Mouse (Mus musculus): Measurements from ENCODE around the gene Ubap2l. TPM values are rescaled to one million over a fixed set of nuclear protein-coding genes. Genes with fewer than 3 reads are reported as not detected.

Ubap2l gene
- polyA plus RNA-seq, 1 experiment: 11.4 TPM

DNA sequence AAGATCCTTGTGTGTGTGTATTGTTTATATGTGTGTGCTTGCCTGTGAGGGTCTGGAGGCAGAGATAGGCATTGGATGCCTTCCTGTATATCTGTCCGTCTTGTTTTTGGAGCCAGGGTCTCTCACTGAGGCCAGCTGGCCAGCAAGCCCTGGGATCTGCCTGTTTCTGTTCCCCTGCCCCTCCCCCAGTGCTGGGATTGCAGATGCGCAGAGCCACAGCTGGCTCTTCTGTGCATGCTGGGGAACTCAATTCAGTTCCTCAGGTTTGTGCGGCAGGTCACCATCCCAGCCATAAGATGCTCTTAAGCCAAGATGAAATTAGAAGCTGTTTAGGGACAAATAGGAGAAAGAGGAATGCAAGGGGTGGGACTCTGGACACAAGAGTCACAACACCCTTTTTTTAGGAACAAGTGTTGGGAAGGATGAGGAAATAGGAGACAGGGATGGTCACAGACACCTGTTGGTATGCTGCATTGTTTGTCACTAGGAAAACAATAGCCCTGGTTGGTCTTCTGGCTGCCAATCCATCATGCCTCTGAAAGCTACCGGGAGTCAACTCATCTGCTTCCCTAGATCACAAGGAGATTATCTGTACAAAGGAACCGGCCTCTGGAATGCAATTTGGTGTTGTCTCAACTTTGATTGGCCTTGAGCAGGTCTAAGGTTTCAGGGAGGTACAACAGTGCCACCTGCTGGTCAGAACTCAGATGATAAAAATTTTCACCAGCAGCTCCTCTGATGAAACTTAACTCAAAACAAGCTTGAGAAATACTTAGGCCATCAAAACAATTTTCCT lies 24.7 kb upstream of the Ubap2l start:
- Histone ChIP-seq H3K36me3 (ENCODE audit: control insufficient read depth) (peaks cover 4% of the 10 kb centered on the region), H3K9me3 (ENCODE audit: control insufficient read depth, low read length) (no peaks in the 10 kb centered on the region), H3K27me3 (ENCODE audit: control insufficient read depth) (peaks cover 9% of the 10 kb centered on the region; the same call in 1 of the 2 replicates), H3K4me1 (ENCODE audit: control insufficient read depth) (peaks cover 42% of the 10 kb centered on the region), H3K4me3 (replicated peaks) (no peak overlapping the region)
- TF ChIP-seq GATA1 (IDR thresholded peaks at IDR 0.05; ENCODE audit: low read length) (no peak), TAL1 (IDR thresholded peaks at IDR 0.05; ENCODE audit: low read length) (no peak)

DNA sequence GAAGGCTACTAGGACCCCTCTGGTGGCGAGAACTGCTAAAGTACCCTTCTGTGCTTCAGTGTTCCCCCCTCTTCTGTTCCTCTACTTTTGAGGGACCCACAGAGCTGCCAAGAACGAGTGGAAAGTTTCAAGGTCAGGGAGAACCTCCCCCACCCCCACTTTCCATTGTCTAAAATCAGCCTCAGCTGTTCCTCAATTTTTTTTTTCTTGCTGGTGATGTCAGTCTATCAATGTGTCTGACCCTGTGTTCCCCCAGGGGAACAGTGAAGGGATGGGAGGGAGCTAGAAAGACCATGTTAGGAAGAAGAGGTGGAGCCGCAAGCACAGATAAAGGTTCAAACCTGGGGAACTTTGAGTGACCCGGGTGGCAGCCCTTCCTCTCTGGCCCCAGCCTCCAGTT lies 19.9 kb upstream of the Ubap2l start, which contains the start of gene Tpm3:
Gene Tpm3 (plus strand): TSS at position 356 of the 400 bp plus-strand sequence.
- no peaks in the 10 kb centered on the region for H3K9me3 ChIP-seq (ENCODE audit: control insufficient read depth, low read length)
- peaks cover 9% of the 10 kb centered on the region; the same call in 1 of the 2 replicates for H3K27me3 ChIP-seq (ENCODE audit: control insufficient read depth)
- H3K36me3 ChIP-seq (ENCODE audit: control insufficient read depth): no peaks in the 10 kb centered on the region
- TF ChIP-seq GATA1 (IDR thresholded peaks at IDR 0.05; ENCODE audit: low read length) (no peak), TAL1 (IDR thresholded peaks at IDR 0.05; ENCODE audit: low read length) (no peak)
- no peak within 1 kb of the TSS for H3K4me3 ChIP-seq (replicated peaks)
- H3K4me1 ChIP-seq (ENCODE audit: control insufficient read depth): peaks cover 4% of the 10 kb centered on the region

- Histone ChIP-seq H3K36me3 (ENCODE audit: control insufficient read depth) (peaks cover 12% of the 10 kb centered on the region), H3K27me3 (ENCODE audit: control insufficient read depth) (peaks cover 5% of the 10 kb centered on the region; the same call in 1 of the 2 replicates), H3K9me3 (ENCODE audit: control insufficient read depth, low read length) (no peaks in the 10 kb centered on the region), H3K4me1 (ENCODE audit: control insufficient read depth) (peaks cover 2% of the 10 kb centered on the region; the same call in 1 of the 2 replicates), H3K4me3 (replicated peaks) (no peak overlapping the region)
- no peak for TF ChIP-seq GATA1 (IDR thresholded peaks at IDR 0.05; ENCODE audit: low read length)
- no peak for TF ChIP-seq TAL1 (IDR thresholded peaks at IDR 0.05; ENCODE audit: low read length)
These were observed 17.3 kb upstream of the Ubap2l start for GRCm38 (mm10) chr3:90069688-90070087.

- H3K27me3 ChIP-seq (ENCODE audit: control insufficient read depth): no peaks in the 10 kb centered on the region
- TF ChIP-seq TAL1 (IDR thresholded peaks at IDR 0.05; ENCODE audit: low read length) (no peak), GATA1 (IDR thresholded peaks at IDR 0.05; ENCODE audit: low read length) (no peak)
- H3K36me3 ChIP-seq (ENCODE audit: control insufficient read depth): peaks cover 22% of the 10 kb centered on the region
- peaks cover 2% of the 10 kb centered on the region; the same call in 1 of the 2 replicates for H3K4me1 ChIP-seq (ENCODE audit: control insufficient read depth)
- no peaks in the 10 kb centered on the region for H3K9me3 ChIP-seq (ENCODE audit: control insufficient read depth, low read length)
- no peak overlapping the region for H3K4me3 ChIP-seq (replicated peaks)
These were observed 15.4 kb upstream of the Ubap2l start for GRCm38 (mm10) chr3:90067851-90068250.

DNA sequence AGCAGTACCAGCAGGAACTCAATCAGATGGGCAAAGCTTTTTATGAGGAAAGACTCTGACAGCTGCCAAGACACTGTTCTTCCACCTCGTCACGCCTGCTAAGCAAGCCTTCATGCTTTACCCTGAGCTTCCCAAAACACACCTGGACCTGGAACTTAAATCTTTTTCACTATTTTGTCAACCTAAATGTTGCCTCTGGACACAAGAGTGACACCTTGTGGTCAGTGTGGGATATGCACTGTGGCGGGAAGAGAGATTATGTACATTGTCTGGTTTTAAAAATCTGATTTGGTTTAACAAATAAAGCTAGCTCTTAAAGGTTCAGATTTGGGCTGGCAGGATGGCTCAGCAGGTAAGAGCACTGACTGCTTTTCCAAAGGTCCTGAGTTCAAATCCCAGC lies 13.1 kb upstream of the Ubap2l start:
- H3K27me3 ChIP-seq (ENCODE audit: control insufficient read depth): no peaks in the 10 kb centered on the region
- H3K9me3 ChIP-seq (ENCODE audit: control insufficient read depth, low read length): no peaks in the 10 kb centered on the region
- peaks cover 2% of the 10 kb centered on the region; the same call in 1 of the 2 replicates for H3K4me1 ChIP-seq (ENCODE audit: control insufficient read depth)
- H3K4me3 ChIP-seq (replicated peaks): no peak overlapping the region
- no peak for TF ChIP-seq GATA1 (IDR thresholded peaks at IDR 0.05; ENCODE audit: low read length)
- no peak for TF ChIP-seq TAL1 (IDR thresholded peaks at IDR 0.05; ENCODE audit: low read length)
- peaks cover 44% of the 10 kb centered on the region for H3K36me3 ChIP-seq (ENCODE audit: control insufficient read depth)

DNA sequence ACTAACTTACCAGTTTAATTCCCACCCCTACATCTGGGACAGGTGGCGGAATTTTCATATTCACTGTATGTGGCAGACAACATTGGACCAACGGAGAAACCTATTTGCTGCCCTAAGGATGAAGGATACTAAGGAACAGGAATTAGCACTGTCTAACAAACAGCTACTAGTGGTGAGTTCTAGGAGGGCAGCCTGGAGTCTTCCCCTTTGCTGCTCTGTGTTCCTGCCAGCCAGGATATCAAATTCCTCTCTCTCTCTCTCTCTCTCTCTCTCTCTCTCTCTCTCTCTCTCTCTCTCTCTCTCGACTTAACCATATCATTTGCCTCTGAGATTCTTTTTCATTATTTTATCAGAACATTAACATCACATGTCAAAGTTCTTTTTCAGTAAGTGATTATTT lies 12.0 kb upstream of the Ubap2l start:
- Histone ChIP-seq H3K4me3 (replicated peaks) (no peak overlapping the region), H3K27me3 (ENCODE audit: control insufficient read depth) (no peaks in the 10 kb centered on the region), H3K4me1 (ENCODE audit: control insufficient read depth) (no peaks in the 10 kb centered on the region), H3K36me3 (ENCODE audit: control insufficient read depth) (peaks cover 52% of the 10 kb centered on the region), H3K9me3 (ENCODE audit: control insufficient read depth, low read length) (no peaks in the 10 kb centered on the region)
- TF ChIP-seq TAL1 (IDR thresholded peaks at IDR 0.05; ENCODE audit: low read length) (no peak), GATA1 (IDR thresholded peaks at IDR 0.05; ENCODE audit: low read length) (no peak)

DNA sequence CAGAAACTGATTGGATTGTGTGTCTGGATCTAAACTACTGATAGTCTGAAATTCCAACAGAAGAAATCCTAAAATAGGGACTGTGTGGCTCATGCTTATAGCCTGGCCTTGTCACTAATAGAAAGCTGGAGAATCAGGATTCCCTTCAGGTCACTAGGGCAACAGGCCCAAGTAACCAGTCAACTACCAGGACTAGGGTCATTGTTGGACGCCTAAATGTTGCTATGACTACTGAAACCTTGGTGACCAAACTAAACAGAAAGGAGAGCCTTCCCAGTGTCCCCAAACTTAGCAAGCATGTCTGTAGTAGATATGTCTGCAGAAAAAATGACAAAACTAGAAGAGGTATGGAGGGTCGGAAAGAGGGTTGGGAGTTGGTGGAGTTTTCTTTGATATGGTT lies 10.1 kb upstream of the Ubap2l start:
- Histone ChIP-seq H3K27me3 (ENCODE audit: control insufficient read depth) (no peaks in the 10 kb centered on the region), H3K36me3 (ENCODE audit: control insufficient read depth) (peaks cover 63% of the 10 kb centered on the region), H3K9me3 (ENCODE audit: control insufficient read depth, low read length) (no peaks in the 10 kb centered on the region), H3K4me3 (replicated peaks) (no peak overlapping the region), H3K4me1 (ENCODE audit: control insufficient read depth) (no peaks in the 10 kb centered on the region)
- no peak for TF ChIP-seq GATA1 (IDR thresholded peaks at IDR 0.05; ENCODE audit: low read length)
- TF ChIP-seq TAL1 (IDR thresholded peaks at IDR 0.05; ENCODE audit: low read length): no peak

GRCm38 (mm10) chr3:90061549-90061948 lies 9.1 kb upstream of the Ubap2l start:
- Histone ChIP-seq H3K36me3 (ENCODE audit: control insufficient read depth) (peaks cover 73% of the 10 kb centered on the region), H3K4me1 (ENCODE audit: control insufficient read depth) (no peaks in the 10 kb centered on the region), H3K4me3 (replicated peaks) (no peak overlapping the region), H3K27me3 (ENCODE audit: control insufficient read depth) (no peaks in the 10 kb centered on the region), H3K9me3 (ENCODE audit: control insufficient read depth, low read length) (no peaks in the 10 kb centered on the region)
- no peak for TF ChIP-seq GATA1 (IDR thresholded peaks at IDR 0.05; ENCODE audit: low read length)
- TF ChIP-seq TAL1 (IDR thresholded peaks at IDR 0.05; ENCODE audit: low read length): no peak

DNA sequence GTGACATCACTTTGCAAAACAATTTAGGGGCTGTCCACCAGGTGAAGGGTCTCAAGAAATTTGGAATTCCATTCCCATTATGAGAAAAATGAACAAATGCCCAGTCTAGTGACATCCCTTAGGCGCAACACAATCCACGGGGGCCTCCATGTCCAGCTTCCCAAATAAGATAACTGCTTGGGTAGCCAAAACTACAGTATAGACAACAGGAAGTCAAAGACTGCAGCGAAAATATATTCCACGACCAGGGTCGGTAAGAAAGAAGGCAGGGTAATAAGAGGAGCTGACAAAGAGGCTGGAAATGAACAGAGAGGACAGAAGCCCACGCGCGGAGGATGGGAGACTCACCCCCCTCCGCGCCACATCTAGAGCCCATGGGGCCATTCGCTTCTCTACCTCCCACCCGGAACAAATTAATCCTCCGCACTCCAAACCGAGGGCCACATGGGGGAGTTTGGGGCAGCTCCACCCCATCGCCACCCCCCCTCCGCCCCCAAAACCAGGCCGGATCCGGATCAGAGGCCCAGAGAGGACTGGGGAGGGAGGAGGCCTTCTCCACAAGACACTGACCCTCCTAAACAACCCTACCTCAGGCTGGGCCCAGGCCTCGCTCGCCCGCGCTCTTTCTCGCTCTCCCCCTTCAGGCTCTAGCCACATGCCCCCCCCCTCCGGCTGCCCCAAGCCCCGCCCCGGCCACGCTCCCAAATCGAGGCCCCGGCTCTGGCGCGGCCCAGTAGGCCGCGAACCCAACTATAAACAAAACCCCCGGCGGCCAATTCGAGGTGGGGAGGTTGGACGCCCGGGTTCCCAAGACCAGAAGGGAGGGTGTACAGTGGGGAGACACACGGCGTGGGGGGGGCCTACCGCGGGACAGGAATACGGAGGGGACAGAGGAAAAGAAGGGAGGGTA lies 732 bp downstream of the Ubap2l start, which contains the start of gene 4933434E20Rik:
Gene 4933434E20Rik (plus strand): TSS at position 196 of the 910 bp plus-strand sequence.
- Histone ChIP-seq H3K4me3 (replicated peaks) (peak within 1 kb of the TSS; percentile 93), H3K4me1 (ENCODE audit: control insufficient read depth) (peaks cover 41% of the 10 kb centered on the region), H3K27me3 (ENCODE audit: control insufficient read depth) (no peaks in the 10 kb centered on the region), H3K36me3 (ENCODE audit: control insufficient read depth) (peaks cover 49% of the 10 kb centered on the region), H3K9me3 (ENCODE audit: control insufficient read depth, low read length) (no peaks in the 10 kb centered on the region)
- no peak for TF ChIP-seq GATA1 (IDR thresholded peaks at IDR 0.05; ENCODE audit: low read length)
- no peak for TF ChIP-seq TAL1 (IDR thresholded peaks at IDR 0.05; ENCODE audit: low read length)

Measured in erythroblast, embryonic 14.5 days (primary cell).